Mouse (Mus musculus): ENCODE measurements around the gene Il10. TPM values are rescaled to one million over a fixed set of nuclear protein-coding genes. Genes with fewer than 3 reads are reported as not detected.
A peak's percentile ranks its signal among the peaks of the same experiment; 100 is the strongest.

The Il10 gene
- polyA plus RNA-seq, 1 experiment = not detected

GRCm38 (mm10) chr1:131051073-131051472 is 31.4 kb downstream of the Il10 start:
- H3K36me3 ChIP-seq (ENCODE audit: control insufficient read depth) = peaks cover 24% of the 10 kb centered on the region
- H3K4me3 ChIP-seq (replicated peaks) = no peak overlapping the region
- H3K9me3 ChIP-seq (ENCODE audit: control insufficient read depth, low read length) = no peaks in the 10 kb centered on the region
- TF ChIP-seq TAL1 (IDR thresholded peaks at IDR 0.05; ENCODE audit: low read length) (no peak), GATA1 (IDR thresholded peaks at IDR 0.05; ENCODE audit: low read length) (no peak)
- no peaks in the 10 kb centered on the region for H3K4me1 ChIP-seq (ENCODE audit: control insufficient read depth)
- no peaks in the 10 kb centered on the region for H3K27me3 ChIP-seq (ENCODE audit: control insufficient read depth)

- H3K4me1 ChIP-seq (ENCODE audit: control insufficient read depth) = no peaks in the 10 kb centered on the region
- no peaks in the 10 kb centered on the region for H3K9me3 ChIP-seq (ENCODE audit: control insufficient read depth, low read length)
- no peak overlapping the region for H3K4me3 ChIP-seq (replicated peaks)
- TF ChIP-seq TAL1 (IDR thresholded peaks at IDR 0.05; ENCODE audit: low read length) (no peak), GATA1 (IDR thresholded peaks at IDR 0.05; ENCODE audit: low read length) (no peak)
- peaks cover 37% of the 10 kb centered on the region for H3K36me3 ChIP-seq (ENCODE audit: control insufficient read depth)
- H3K27me3 ChIP-seq (ENCODE audit: control insufficient read depth) = no peaks in the 10 kb centered on the region
Observed at GRCm38 (mm10) chr1:131053239-131053638, 33.6 kb downstream of the Il10 start.

GRCm38 (mm10) chr1:131053656-131054055 is 34.0 kb downstream of the Il10 start:
- H3K36me3 ChIP-seq (ENCODE audit: control insufficient read depth) = peaks cover 37% of the 10 kb centered on the region
- no peaks in the 10 kb centered on the region for H3K4me1 ChIP-seq (ENCODE audit: control insufficient read depth)
- TF ChIP-seq GATA1 (IDR thresholded peaks at IDR 0.05; ENCODE audit: low read length) (no peak), TAL1 (IDR thresholded peaks at IDR 0.05; ENCODE audit: low read length) (no peak)
- H3K9me3 ChIP-seq (ENCODE audit: control insufficient read depth, low read length) = no peaks in the 10 kb centered on the region
- H3K4me3 ChIP-seq (replicated peaks) = no peak overlapping the region
- no peaks in the 10 kb centered on the region for H3K27me3 ChIP-seq (ENCODE audit: control insufficient read depth)

- no peaks in the 10 kb centered on the region for H3K27me3 ChIP-seq (ENCODE audit: control insufficient read depth)
- no peak for TF ChIP-seq GATA1 (IDR thresholded peaks at IDR 0.05; ENCODE audit: low read length)
- TF ChIP-seq TAL1 (IDR thresholded peaks at IDR 0.05; ENCODE audit: low read length) = no peak
- H3K4me3 ChIP-seq (replicated peaks) = no peak overlapping the region
- H3K4me1 ChIP-seq (ENCODE audit: control insufficient read depth) = no peaks in the 10 kb centered on the region
- H3K9me3 ChIP-seq (ENCODE audit: control insufficient read depth, low read length) = no peaks in the 10 kb centered on the region
- H3K36me3 ChIP-seq (ENCODE audit: control insufficient read depth) = peaks cover 37% of the 10 kb centered on the region
Observed at GRCm38 (mm10) chr1:131054251-131054650, 34.6 kb downstream of the Il10 start.

- Histone ChIP-seq H3K9me3 (ENCODE audit: control insufficient read depth, low read length) (no peaks in the 10 kb centered on the region), H3K27me3 (ENCODE audit: control insufficient read depth) (no peaks in the 10 kb centered on the region), H3K4me3 (replicated peaks) (no peak overlapping the region), H3K4me1 (ENCODE audit: control insufficient read depth) (peaks cover 32% of the 10 kb centered on the region), H3K36me3 (ENCODE audit: control insufficient read depth) (peaks cover 37% of the 10 kb centered on the region)
- TF ChIP-seq GATA1 (IDR thresholded peaks at IDR 0.05; ENCODE audit: low read length) (no peak), TAL1 (IDR thresholded peaks at IDR 0.05; ENCODE audit: low read length) (no peak)
Observed at GRCm38 (mm10) chr1:131058431-131058830, 38.8 kb downstream of the Il10 start.

GRCm38 (mm10) chr1:131059411-131059810 is 39.8 kb downstream of the Il10 start:
- Histone ChIP-seq H3K4me3 (replicated peaks) (no peak overlapping the region), H3K9me3 (ENCODE audit: control insufficient read depth, low read length) (no peaks in the 10 kb centered on the region), H3K36me3 (ENCODE audit: control insufficient read depth) (peaks cover 30% of the 10 kb centered on the region), H3K4me1 (ENCODE audit: control insufficient read depth) (peaks cover 41% of the 10 kb centered on the region), H3K27me3 (ENCODE audit: control insufficient read depth) (no peaks in the 10 kb centered on the region)
- TF ChIP-seq GATA1 (IDR thresholded peaks at IDR 0.05; ENCODE audit: low read length) (no peak), TAL1 (IDR thresholded peaks at IDR 0.05; ENCODE audit: low read length) (no peak)

- Histone ChIP-seq H3K4me1 (ENCODE audit: control insufficient read depth) (peaks cover 45% of the 10 kb centered on the region), H3K4me3 (replicated peaks) (no peak overlapping the region), H3K27me3 (ENCODE audit: control insufficient read depth) (no peaks in the 10 kb centered on the region), H3K9me3 (ENCODE audit: control insufficient read depth, low read length) (no peaks in the 10 kb centered on the region), H3K36me3 (ENCODE audit: control insufficient read depth) (peaks cover 25% of the 10 kb centered on the region)
- no peak for TF ChIP-seq TAL1 (IDR thresholded peaks at IDR 0.05; ENCODE audit: low read length)
Observed at GRCm38 (mm10) chr1:131059841-131060240, 40.2 kb downstream of the Il10 start.

- no peaks in the 10 kb centered on the region for H3K27me3 ChIP-seq (ENCODE audit: control insufficient read depth)
- no peaks in the 10 kb centered on the region for H3K9me3 ChIP-seq (ENCODE audit: control insufficient read depth, low read length)
- peak overlapping the region; percentile 45 for H3K4me3 ChIP-seq (replicated peaks)
- no peak for TF ChIP-seq GATA1 (IDR thresholded peaks at IDR 0.05; ENCODE audit: low read length)
- TF ChIP-seq TAL1 (IDR thresholded peaks at IDR 0.05; ENCODE audit: low read length) = no peak
- peaks cover 18% of the 10 kb centered on the region for H3K36me3 ChIP-seq (ENCODE audit: control insufficient read depth)
- H3K4me1 ChIP-seq (ENCODE audit: control insufficient read depth) = peaks cover 48% of the 10 kb centered on the region
Observed at GRCm38 (mm10) chr1:131060290-131061253, 40.9 kb downstream of the Il10 start.

- TF ChIP-seq TAL1 (IDR thresholded peaks at IDR 0.05; ENCODE audit: low read length) (no peak), GATA1 (IDR thresholded peaks at IDR 0.05; ENCODE audit: low read length) (no peak)
- Histone ChIP-seq H3K9me3 (ENCODE audit: control insufficient read depth, low read length) (no peaks in the 10 kb centered on the region), H3K4me1 (ENCODE audit: control insufficient read depth) (peaks cover 51% of the 10 kb centered on the region), H3K4me3 (replicated peaks) (no peak overlapping the region), H3K27me3 (ENCODE audit: control insufficient read depth) (no peaks in the 10 kb centered on the region), H3K36me3 (ENCODE audit: control insufficient read depth) (peaks cover 8% of the 10 kb centered on the region)
Observed at GRCm38 (mm10) chr1:131061740-131062254, 42.2 kb downstream of the Il10 start.

Measured in erythroblast, embryonic 14.5 days (primary cell).